Mouse (Mus musculus) neural tube, embryonic 11.5 days (tissue): Measurements from ENCODE around the gene Exosc2. TPM values are rescaled to one million over a fixed set of nuclear protein-coding genes. Genes with fewer than 3 reads are reported as not detected.
"Not testable (repeated sequence)": the region's sequence is repeated elsewhere in the genome, so short reads cannot be mapped to it uniquely, and the experiment has no call there.

Source experiments
- ATAC-seq: fragments of 200-750 bp; cut with Nextera tagmentation; 2 replicates; pipeline ENCODE4 v1.8.0; 2017; ENCODE audit warnings: moderate number of reproducible peaks, mild to moderate bottlenecking, moderate TSS enrichment, moderate library complexity; ENCODE audit not compliant: insufficient read depth, low FRiP score, low TSS enrichment
- DNase-seq: peaks from one replicate; pipeline ENCODE4 v3.0.0-alpha.2; 2015; ENCODE audit warnings: low spot score
- H3K27ac ChIP-seq: fragments of 300-500 bp; sonication (generic); 2 replicates; pipeline ENCODE4 v1.5.1; 2014; ENCODE audit warnings: low read depth, mild to moderate bottlenecking, low read length
- H3K27me3 ChIP-seq: fragments of 300-500 bp; sonication (generic); 2 replicates; pipeline ENCODE4 v1.6.1; 2014; ENCODE audit warnings: mild to moderate bottlenecking, low read length, mixed read lengths; ENCODE audit not compliant: control insufficient read depth, insufficient read depth
- H3K36me3 ChIP-seq: fragments of 300-500 bp; sonication (generic); 2 replicates; pipeline ENCODE4 v1.6.1; 2014; ENCODE audit warnings: mild to moderate bottlenecking, low read length, moderate library complexity, mixed read lengths; ENCODE audit not compliant: control insufficient read depth, insufficient read depth
- H3K4me1 ChIP-seq: fragments of 300-500 bp; sonication (generic); 2 replicates; pipeline ENCODE4 v1.6.1; 2014; ENCODE audit warnings: low read length, mixed read lengths; ENCODE audit not compliant: control insufficient read depth, insufficient read depth
- H3K4me2 ChIP-seq: fragments of 300-500 bp; sonication (generic); 2 replicates; pipeline ENCODE4 v1.6.1; 2014; ENCODE audit warnings: low read depth, mild to moderate bottlenecking, moderate library complexity
- H3K4me3 ChIP-seq: fragments of 300-500 bp; sonication (generic); 2 replicates; pipeline ENCODE4 v1.5.1; 2014; ENCODE audit warnings: low read depth, low read length
- H3K9ac ChIP-seq: fragments of 300-500 bp; sonication (generic); 2 replicates; pipeline ENCODE4 v1.6.1; 2014; ENCODE audit warnings: mild to moderate bottlenecking, low read length
- H3K9me3 ChIP-seq: fragments of 300-500 bp; sonication (generic); 2 replicates; pipeline ENCODE4 v1.6.1; 2016; ENCODE audit warnings: low read length; ENCODE audit not compliant: control insufficient read depth
- WGBS: fragments of 180-500 bp; shearing (Covaris S2); extraction: QIAGEN DNeasy Blood & Tissue Kit; methylation state at CpG from one replicate; pipeline ENCODE4 v1.1.7; 2014; 5-methylcytosine and 5-hydroxymethylcytosine counted together
- polyA plus RNA-seq: library from polyadenylated mRNA; unstranded; fragments of >200 nt; fragmentation: Nextera tagmentation; extraction: Ambion mirVana; gene quantifications from 2 replicates; pipeline ENCODE4 v1.2.1, GENCODE M21; 2014

Gene Exosc2
- polyA plus RNA-seq, 1 experiment from 2014 or later = 54.7 TPM

GRCm38 (mm10) chr2:31662939-31663803 lies 7.3 kb upstream of the Exosc2 start:
- ATAC-seq = no peak
- Histone ChIP-seq H3K36me3 (no peaks in the 10 kb centered on the region), H3K9ac (no peak overlapping the region), H3K9me3 (no peaks in the 10 kb centered on the region), H3K27ac (no peak overlapping the region), H3K4me1 (no peaks in the 10 kb centered on the region), H3K4me3 (no peak overlapping the region), H3K4me2 (no peak overlapping the region), H3K27me3 (peaks cover 19% of the 10 kb centered on the region; the same call in 1 of the 2 replicates)
- no peak for DNase-seq
- WGBS = 59% methylated on average over 8 of the region's 8 CpGs

- DNase-seq (no peak), ATAC-seq (no peak)
- H3K9ac ChIP-seq = no peak overlapping the region
- WGBS = 89% methylated on average over 1 of the region's 1 CpGs
- H3K27ac ChIP-seq = no peak overlapping the region
- no peak overlapping the region for H3K4me3 ChIP-seq
- no peaks in the 10 kb centered on the region for H3K9me3 ChIP-seq
- H3K36me3 ChIP-seq = no peaks in the 10 kb centered on the region
- peaks cover 16% of the 10 kb centered on the region; the same call in 1 of the 2 replicates for H3K27me3 ChIP-seq
- H3K4me1 ChIP-seq = no peaks in the 10 kb centered on the region
- no peak overlapping the region for H3K4me2 ChIP-seq
Measured at GRCm38 (mm10) chr2:31663804-31664180, 6.7 kb upstream of the Exosc2 start.

- ATAC-seq (no peak), DNase-seq (peak; percentile 45)
- no peak overlapping the region for H3K4me3 ChIP-seq
- no peaks in the 10 kb centered on the region for H3K4me1 ChIP-seq
- no peak overlapping the region for H3K27ac ChIP-seq
- H3K27me3 ChIP-seq = peaks cover 12% of the 10 kb centered on the region; the same call in 1 of the 2 replicates
- WGBS = 31% methylated on average over 4 of the region's 4 CpGs
- no peak overlapping the region for H3K9ac ChIP-seq
- no peak overlapping the region for H3K4me2 ChIP-seq
- no peaks in the 10 kb centered on the region for H3K36me3 ChIP-seq
- H3K9me3 ChIP-seq = no peaks in the 10 kb centered on the region
Measured at GRCm38 (mm10) chr2:31667332-31667731, 3.2 kb upstream of the Exosc2 start.

GRCm38 (mm10) chr2:31678641-31679040 lies 8.1 kb downstream of the Exosc2 start:
- Histone ChIP-seq H3K9ac (no peak overlapping the region), H3K4me2 (no peak overlapping the region), H3K9me3 (no peaks in the 10 kb centered on the region), H3K4me1 (no peaks in the 10 kb centered on the region), H3K36me3 (peaks cover 26% of the 10 kb centered on the region), H3K27me3 (no peaks in the 10 kb centered on the region), H3K27ac (no peak overlapping the region), H3K4me3 (no peak overlapping the region)
- 96% methylated on average over 6 of the region's 6 CpGs for WGBS
- ATAC-seq = no peak
- DNase-seq = no peak

- peaks cover 22% of the 10 kb centered on the region for H3K36me3 ChIP-seq
- not testable (repeated sequence) for H3K4me1 ChIP-seq, H3K27me3 ChIP-seq, ATAC-seq, H3K4me3 ChIP-seq, DNase-seq, H3K9me3 ChIP-seq, H3K9ac ChIP-seq, H3K4me2 ChIP-seq, H3K27ac ChIP-seq
- 90% methylated on average over 15 of the region's 15 CpGs for WGBS
Measured at GRCm38 (mm10) chr2:31681051-31681707, 10.7 kb downstream of the Exosc2 start.

- 85% methylated on average over 6 of the region's 6 CpGs for WGBS
Measured at GRCm38 (mm10) chr2:31681731-31682235, 11.3 kb downstream of the Exosc2 start.

GRCm38 (mm10) chr2:31683666-31684065 lies 13.2 kb downstream of the Exosc2 start:
- H3K4me2 ChIP-seq = no peak overlapping the region
- no peak overlapping the region for H3K9ac ChIP-seq
- no peak overlapping the region for H3K4me3 ChIP-seq
- ATAC-seq (no peak), DNase-seq (peak; percentile 70)
- no peaks in the 10 kb centered on the region for H3K9me3 ChIP-seq
- peaks cover 7% of the 10 kb centered on the region for H3K36me3 ChIP-seq
- H3K27ac ChIP-seq = no peak overlapping the region
- 0 out of 2 replicates have a peak, but pooled peaks cover 3% of the 10 kb centered on the region for H3K4me1 ChIP-seq
- H3K27me3 ChIP-seq = no peaks in the 10 kb centered on the region
- WGBS = 22% methylated on average over 2 of the region's 2 CpGs

More at GRCm38 (mm10) chr2:31681731-31682235, 11.3 kb downstream of the Exosc2 start:
- no peak for ATAC-seq
- H3K9me3 ChIP-seq = no peaks in the 10 kb centered on the region
- no peak overlapping the region for H3K4me3 ChIP-seq
- H3K27me3 ChIP-seq = no peaks in the 10 kb centered on the region
- H3K4me2 ChIP-seq = no peak overlapping the region
- H3K4me1 ChIP-seq = no peaks in the 10 kb centered on the region
- DNase-seq = no peak
- no peak overlapping the region for H3K9ac ChIP-seq
- H3K27ac ChIP-seq = no peak overlapping the region
- H3K36me3 ChIP-seq = peaks cover 16% of the 10 kb centered on the region

GRCm38 (mm10) chr2:31688074-31688925 lies 17.8 kb downstream of the Exosc2 start, which contains the start of gene Abl1:
TSS of gene Abl1 (plus strand) at chr2:31688376.
- Histone ChIP-seq H3K9me3 (no peaks in the 10 kb centered on the region), H3K4me3 (peak within 1 kb of the TSS; percentile 77), H3K4me2 (peak within 1 kb of the TSS; percentile 74), H3K27ac (peak within 1 kb of the TSS; percentile 91), H3K36me3 (no peaks in the 10 kb centered on the region), H3K9ac (peak within 1 kb of the TSS; percentile 82), H3K4me1 (peaks cover 17% of the 10 kb centered on the region; the same call in 1 of the 2 replicates), H3K27me3 (no peaks in the 10 kb centered on the region)
- DNase-seq (peak; percentile 96), ATAC-seq (peak; percentile 99)
- under 1% methylated on average over 63 of the region's 64 CpGs for WGBS
